Mouse (Mus musculus): ENCODE measurements around the gene Qk. TPM values are rescaled to one million over a fixed set of nuclear protein-coding genes. Genes with fewer than 3 reads are reported as not detected.

Qk gene
- polyA plus RNA-seq, 1 experiment from 2014 or later, result 37.3 TPM

DNA sequence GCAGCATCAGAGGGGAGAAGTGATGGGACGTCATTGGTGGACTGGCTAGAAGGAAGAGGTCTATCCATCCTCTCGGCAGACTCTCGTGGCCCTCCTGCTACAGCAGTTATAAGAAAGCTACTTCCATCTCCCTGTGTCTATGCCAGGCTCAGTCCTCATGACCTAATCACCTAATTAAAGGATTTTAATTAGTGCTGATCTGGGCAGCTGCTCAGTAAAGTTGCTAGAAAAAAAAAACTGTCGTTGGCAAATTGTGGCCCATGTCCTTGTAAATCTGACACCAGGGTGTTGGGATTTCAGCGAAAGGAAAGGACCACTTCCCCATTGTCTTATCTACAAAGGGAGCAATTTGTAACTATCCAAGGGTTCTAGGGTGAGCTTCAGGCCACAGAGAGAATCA, 142.6 kb downstream of the Qk start:
- ATAC-seq (ENCODE audit: insufficient number of reproducible peaks, insufficient read depth, low FRiP score, low read depth), result no peak
- Histone ChIP-seq H3K36me3 (ENCODE audit: control insufficient read depth, insufficient read depth, low read length) (no peaks in the 10 kb centered on the region), H3K4me2 (replicated peaks; ENCODE audit: low read depth, low read length) (no peak overlapping the region), H3K27me3 (ENCODE audit: control insufficient read depth, insufficient read depth, low read length) (no peaks in the 10 kb centered on the region), H3K4me3 (ENCODE audit: low read depth, low read length) (no peak overlapping the region), H3K27ac (ENCODE audit: low read length) (no peak overlapping the region), H3K9ac (replicated peaks; ENCODE audit: low read depth, low read length) (no peak overlapping the region), H3K9me3 (ENCODE audit: control insufficient read depth, low read depth, low read length) (no peaks in the 10 kb centered on the region), H3K4me1 (ENCODE audit: control insufficient read depth, insufficient read depth, low read length) (no peaks in the 10 kb centered on the region)
- 53% methylated on average over 5 of the region's 5 CpGs for WGBS

DNA sequence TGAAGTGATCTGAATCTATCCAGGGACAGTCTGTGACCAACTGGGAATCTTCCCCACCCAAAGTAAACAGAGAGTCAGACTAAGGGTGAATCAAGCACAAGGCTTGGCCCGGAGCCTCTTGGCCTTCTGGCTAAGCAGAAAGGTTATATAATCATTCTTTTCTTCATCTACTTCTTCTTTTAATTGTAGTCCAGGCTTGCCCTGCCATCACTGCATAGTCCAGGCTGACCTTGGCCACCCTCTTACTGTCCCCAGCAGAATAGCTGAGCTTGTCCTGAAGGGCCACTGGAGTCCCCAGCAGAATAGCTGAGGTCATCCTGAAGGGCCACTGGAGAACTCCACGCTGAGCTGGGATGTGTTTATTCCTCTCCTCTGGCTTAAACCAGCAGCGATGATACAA, 158.4 kb downstream of the Qk start:
- no peak for ATAC-seq (ENCODE audit: insufficient number of reproducible peaks, insufficient read depth, low FRiP score, low read depth)
- H3K4me3 ChIP-seq (ENCODE audit: low read depth, low read length), result no peak overlapping the region
- H3K9me3 ChIP-seq (ENCODE audit: control insufficient read depth, low read depth, low read length), result no peaks in the 10 kb centered on the region
- H3K27me3 ChIP-seq (ENCODE audit: control insufficient read depth, insufficient read depth, low read length), result no peaks in the 10 kb centered on the region
- H3K36me3 ChIP-seq (ENCODE audit: control insufficient read depth, insufficient read depth, low read length), result no peaks in the 10 kb centered on the region
- no peak overlapping the region for H3K9ac ChIP-seq (replicated peaks; ENCODE audit: low read depth, low read length)
- H3K27ac ChIP-seq (ENCODE audit: low read length), result no peak overlapping the region
- H3K4me2 ChIP-seq (replicated peaks; ENCODE audit: low read depth, low read length), result no peak overlapping the region
- no peaks in the 10 kb centered on the region for H3K4me1 ChIP-seq (ENCODE audit: control insufficient read depth, insufficient read depth, low read length)
- WGBS, result 90% methylated on average over 3 of the region's 3 CpGs

DNA sequence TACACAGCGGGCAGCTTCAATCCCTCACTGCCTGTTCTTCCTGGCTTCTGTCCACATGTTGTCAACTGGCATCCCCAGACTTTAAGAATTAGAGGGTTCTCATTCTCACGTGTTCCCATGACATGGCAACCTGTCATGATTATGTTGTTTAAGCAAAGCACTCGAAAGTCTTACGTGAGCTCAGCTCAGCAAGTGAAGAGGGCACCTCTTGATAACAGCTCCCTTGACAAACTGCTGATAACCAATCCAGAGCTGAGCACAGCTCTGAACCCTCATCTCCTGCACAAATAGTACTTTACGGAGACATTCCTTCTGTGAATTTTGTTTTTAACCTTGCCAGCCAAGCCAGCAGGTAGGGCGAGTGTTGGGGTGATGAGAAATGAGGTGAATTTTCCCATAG, 159.2 kb downstream of the Qk start:
- ATAC-seq (ENCODE audit: insufficient number of reproducible peaks, insufficient read depth, low FRiP score, low read depth), result no peak
- Histone ChIP-seq H3K4me2 (replicated peaks; ENCODE audit: low read depth, low read length) (no peak overlapping the region), H3K9ac (replicated peaks; ENCODE audit: low read depth, low read length) (no peak overlapping the region), H3K4me1 (ENCODE audit: control insufficient read depth, insufficient read depth, low read length) (no peaks in the 10 kb centered on the region), H3K27me3 (ENCODE audit: control insufficient read depth, insufficient read depth, low read length) (no peaks in the 10 kb centered on the region), H3K4me3 (ENCODE audit: low read depth, low read length) (no peak overlapping the region), H3K9me3 (ENCODE audit: control insufficient read depth, low read depth, low read length) (no peaks in the 10 kb centered on the region), H3K27ac (ENCODE audit: low read length) (no peak overlapping the region), H3K36me3 (ENCODE audit: control insufficient read depth, insufficient read depth, low read length) (no peaks in the 10 kb centered on the region)
- WGBS, result 69% methylated on average over 6 of the region's 6 CpGs

DNA sequence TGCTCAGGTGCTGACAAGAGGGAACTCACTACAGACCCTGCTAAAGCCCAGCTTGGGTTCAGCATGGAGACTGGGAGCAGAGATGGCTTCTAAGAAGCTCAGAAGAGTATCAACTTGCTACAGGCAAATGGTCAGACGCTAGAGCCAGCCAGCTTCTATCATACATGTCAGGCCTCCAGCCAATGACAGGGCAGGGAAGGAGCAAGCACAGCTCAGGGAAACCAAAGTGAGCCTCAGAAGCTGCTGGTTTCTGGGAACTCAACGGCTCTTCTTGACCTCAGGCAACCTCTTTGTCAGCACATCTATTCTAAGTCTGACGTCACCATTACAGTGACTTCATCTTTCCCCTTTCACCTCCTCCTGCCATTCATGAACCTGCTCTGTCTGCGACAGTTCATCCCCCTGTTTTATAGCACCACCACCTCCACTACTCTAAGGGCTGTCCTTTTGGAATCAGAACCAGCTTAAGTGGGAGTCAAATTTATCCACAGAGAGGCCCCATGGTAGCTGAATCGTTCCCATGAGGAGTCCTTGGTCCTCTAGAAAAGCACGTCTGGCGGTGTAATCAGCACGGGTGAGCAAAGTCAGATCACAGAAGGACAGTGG, 166.7 kb downstream of the Qk start:
- 55% methylated on average over 8 of the region's 8 CpGs for WGBS
- Histone ChIP-seq H3K9me3 (ENCODE audit: control insufficient read depth, low read depth, low read length) (no peaks in the 10 kb centered on the region), H3K9ac (replicated peaks; ENCODE audit: low read depth, low read length) (no peak overlapping the region), H3K36me3 (ENCODE audit: control insufficient read depth, insufficient read depth, low read length) (no peaks in the 10 kb centered on the region), H3K27me3 (ENCODE audit: control insufficient read depth, insufficient read depth, low read length) (no peaks in the 10 kb centered on the region), H3K4me2 (replicated peaks; ENCODE audit: low read depth, low read length) (no peak overlapping the region), H3K4me3 (ENCODE audit: low read depth, low read length) (no peak overlapping the region), H3K27ac (ENCODE audit: low read length) (no peak overlapping the region), H3K4me1 (ENCODE audit: control insufficient read depth, insufficient read depth, low read length) (no peaks in the 10 kb centered on the region)
- no peak for ATAC-seq (ENCODE audit: insufficient number of reproducible peaks, insufficient read depth, low FRiP score, low read depth)

All from stomach, embryonic 14.5 days (tissue).